Mouse (Mus musculus): Measurements from ENCODE around the gene Tubgcp5.
"Not testable (repeated sequence)": the region's sequence is repeated elsewhere in the genome, so short reads cannot be mapped to it uniquely, and the experiment has no call there.

The Tubgcp5 gene

GRCm38 (mm10) chr7:55793952-55794603, at the start of gene Tubgcp5:
Gene Tubgcp5 (plus strand): TSS chr7:55794154.
- peak; percentile 98 for DNase-seq

GRCm38 (mm10) chr7:55744566-55745220, 49.3 kb upstream of the Tubgcp5 start:
- DNase-seq, result no peak

- no peak for DNase-seq
Measured at GRCm38 (mm10) chr7:55750841-55751240, 43.1 kb upstream of the Tubgcp5 start.

- DNase-seq, result no peak
Measured at GRCm38 (mm10) chr7:55759346-55759745, 34.6 kb upstream of the Tubgcp5 start.

GRCm38 (mm10) chr7:55767926-55768325, 26.0 kb upstream of the Tubgcp5 start, which contains the start of gene Siglech:
Gene Siglech (plus strand): TSS chr7:55768178.
- DNase-seq, result no peak

- DNase-seq, result no peak
Measured at GRCm38 (mm10) chr7:55780011-55780410, 13.9 kb upstream of the Tubgcp5 start.

- DNase-seq, result no peak
Measured at GRCm38 (mm10) chr7:55782493-55782892, 11.5 kb upstream of the Tubgcp5 start.

- DNase-seq, result peak; percentile 31
Measured at GRCm38 (mm10) chr7:55784580-55784979, 9.4 kb upstream of the Tubgcp5 start.

GRCm38 (mm10) chr7:55790586-55790985, 3.4 kb upstream of the Tubgcp5 start:
- not testable (repeated sequence) for DNase-seq

GRCm38 (mm10) chr7:55792280-55792679, 1.7 kb upstream of the Tubgcp5 start:
- no peak for DNase-seq

GRCm38 (mm10) chr7:55793236-55793951, 560 bp upstream of the Tubgcp5 start:
- DNase-seq, result no peak

- DNase-seq, result no peak
Measured at GRCm38 (mm10) chr7:55799981-55800380, 6.0 kb downstream of the Tubgcp5 start.

GRCm38 (mm10) chr7:55809967-55810366, 16.0 kb downstream of the Tubgcp5 start:
- no peak for DNase-seq

- no peak for DNase-seq
Measured at GRCm38 (mm10) chr7:55824468-55824867, 30.5 kb downstream of the Tubgcp5 start.

GRCm38 (mm10) chr7:55827551-55827950, 33.6 kb downstream of the Tubgcp5 start:
- no peak for DNase-seq

- DNase-seq, result no peak
Measured at GRCm38 (mm10) chr7:55836877-55837276, 42.9 kb downstream of the Tubgcp5 start.

- no peak for DNase-seq
Measured at GRCm38 (mm10) chr7:55841445-55841844, 47.5 kb downstream of the Tubgcp5 start, which contains the start of gene Cyfip1. Gene Cyfip1 (plus strand): TSS chr7:55841745.

- peak; percentile 96 for DNase-seq
Measured at GRCm38 (mm10) chr7:55841977-55842503, 48.1 kb downstream of the Tubgcp5 start.

GRCm38 (mm10) chr7:55842504-55843152, 48.7 kb downstream of the Tubgcp5 start:
- DNase-seq, result no peak

GRCm38 (mm10) chr7:55846606-55847312, 52.8 kb downstream of the Tubgcp5 start:
- DNase-seq, result no peak

GRCm38 (mm10) chr7:55849948-55850571, 56.1 kb downstream of the Tubgcp5 start:
- no peak for DNase-seq

- DNase-seq, result no peak
Measured at GRCm38 (mm10) chr7:55852787-55853186, 58.8 kb downstream of the Tubgcp5 start.
